Mouse (Mus musculus) retina, embryonic 14.5 days (tissue): ENCODE data around the gene Tlr5.

Experiments used
- DNase-seq: peaks from one replicate; pipeline ENCODE4 v3.0.0-alpha.2; 2015; ENCODE audit warnings: low spot score

The Tlr5 gene

DNA sequence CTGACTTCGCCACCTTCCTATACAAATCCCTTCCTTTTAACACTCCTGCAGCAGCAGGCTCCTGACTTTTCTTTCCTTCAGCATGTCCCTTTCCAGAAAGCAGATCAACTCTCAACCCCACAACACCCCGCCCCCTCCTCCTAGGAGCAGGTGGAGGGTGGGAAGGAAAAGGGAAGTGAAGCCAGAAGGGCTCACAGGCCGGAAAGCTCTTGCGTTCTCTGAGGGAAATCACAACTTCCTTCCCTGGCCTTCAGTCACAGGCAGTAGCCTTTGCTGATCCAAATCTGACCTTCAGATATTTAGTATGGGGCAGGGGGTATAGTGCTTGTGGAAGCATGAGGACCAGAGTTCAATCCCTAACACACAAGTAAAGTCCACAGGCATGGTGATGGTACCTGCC lies 921 bp upstream of the Tlr5 start:
- DNase-seq, result no peak

DNA sequence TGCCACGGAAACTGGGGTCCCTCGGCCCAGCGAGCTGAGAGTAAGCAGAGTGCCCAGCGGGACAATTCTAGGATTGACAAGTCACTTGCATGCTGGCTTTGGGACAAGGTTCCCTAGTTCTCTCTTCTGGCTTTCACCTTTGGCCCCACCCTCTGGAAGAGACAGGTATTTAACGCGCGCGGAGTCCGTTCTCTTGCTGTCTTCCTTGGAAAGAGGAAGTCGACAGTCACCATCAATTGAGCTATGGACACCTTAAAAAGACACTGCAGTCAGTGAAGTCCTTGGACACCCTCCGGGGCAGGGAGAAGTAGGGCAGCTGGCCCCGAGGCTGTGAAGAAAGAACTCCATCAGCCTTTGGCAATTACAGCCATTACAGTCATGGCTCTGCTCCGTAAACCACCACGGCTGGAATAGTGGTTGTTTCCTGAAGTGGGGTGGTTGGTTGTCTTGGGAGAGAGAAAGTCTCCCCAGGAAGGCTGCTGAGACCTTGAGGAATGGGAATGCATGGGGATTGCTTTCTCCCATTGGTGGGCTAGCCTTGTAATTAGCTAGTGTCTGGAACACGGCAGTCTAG lies 546 bp downstream of the Tlr5 start:
- no peak for DNase-seq

DNA sequence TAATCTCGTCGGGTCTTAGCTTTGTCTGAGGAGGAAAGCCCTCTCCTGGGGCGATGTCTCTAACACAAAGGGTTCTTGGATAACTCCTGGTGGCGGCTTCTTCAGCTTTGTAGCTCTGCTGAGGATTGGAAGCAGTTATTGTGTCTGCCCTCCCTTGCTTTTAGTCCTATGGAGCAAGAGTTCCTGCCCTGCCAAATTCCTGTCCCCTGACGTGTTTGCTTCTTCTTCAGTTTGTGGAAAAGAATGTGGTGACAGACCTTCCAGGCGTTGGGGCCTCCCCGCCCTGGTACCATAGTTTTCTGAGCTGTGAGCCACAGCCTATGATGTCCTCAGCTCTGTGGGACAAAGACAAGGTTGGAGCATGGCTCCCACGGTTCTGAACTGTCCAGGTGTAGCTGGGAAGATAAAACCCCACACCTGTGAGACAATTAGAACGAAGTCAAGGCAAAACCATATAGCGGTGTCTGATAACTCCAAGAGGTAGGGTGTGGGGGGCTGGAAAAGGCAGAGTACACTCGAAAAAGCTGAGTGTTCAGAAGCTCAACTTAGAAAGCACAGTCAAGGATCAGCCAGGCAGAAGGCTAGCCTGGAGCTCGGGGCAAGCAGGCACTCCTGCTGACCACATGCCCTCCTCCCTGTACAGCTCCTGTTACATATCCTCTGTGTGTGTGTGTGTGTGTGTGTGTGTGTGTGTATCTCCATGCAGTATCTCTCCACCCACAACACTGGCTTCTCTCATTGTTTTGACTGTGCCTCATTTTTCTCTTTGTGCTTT lies 1.8 kb downstream of the Tlr5 start:
- no peak for DNase-seq

DNA sequence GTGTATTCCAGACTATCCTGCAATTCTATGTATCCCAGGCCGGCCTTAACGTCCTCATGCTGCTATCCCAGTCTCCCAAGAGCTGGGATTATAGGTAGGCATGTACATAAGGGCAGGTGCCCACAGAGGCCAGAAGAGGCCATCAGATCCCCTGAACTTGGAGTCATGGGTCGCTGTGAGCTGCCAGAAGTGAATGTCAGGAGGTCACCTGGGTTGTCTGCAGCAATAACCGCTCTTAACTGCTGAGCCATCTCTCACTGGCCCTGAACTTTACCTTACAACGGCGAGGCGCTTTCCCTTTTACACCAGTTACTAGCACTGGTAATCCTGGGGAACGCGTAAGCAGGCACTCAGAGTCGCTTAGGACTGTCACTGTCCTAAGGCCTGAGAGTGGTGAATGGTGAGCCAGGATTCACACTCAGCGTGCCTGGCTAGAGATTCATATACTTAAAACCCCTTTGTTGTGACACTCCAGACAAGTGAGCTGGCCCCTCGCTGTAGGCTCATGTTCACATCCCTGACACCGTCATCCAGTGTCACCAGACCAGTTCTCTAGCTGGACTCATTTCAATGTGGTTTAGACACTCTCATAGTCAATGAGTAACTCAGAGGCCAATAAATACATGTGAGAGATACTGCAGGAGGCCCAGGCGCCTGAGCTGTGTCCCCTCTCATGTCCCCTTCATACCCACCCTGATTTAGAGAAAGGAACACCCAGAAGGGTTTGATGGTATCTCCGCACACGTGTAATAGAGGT lies 2.6 kb downstream of the Tlr5 start:
- DNase-seq, result no peak

DNA sequence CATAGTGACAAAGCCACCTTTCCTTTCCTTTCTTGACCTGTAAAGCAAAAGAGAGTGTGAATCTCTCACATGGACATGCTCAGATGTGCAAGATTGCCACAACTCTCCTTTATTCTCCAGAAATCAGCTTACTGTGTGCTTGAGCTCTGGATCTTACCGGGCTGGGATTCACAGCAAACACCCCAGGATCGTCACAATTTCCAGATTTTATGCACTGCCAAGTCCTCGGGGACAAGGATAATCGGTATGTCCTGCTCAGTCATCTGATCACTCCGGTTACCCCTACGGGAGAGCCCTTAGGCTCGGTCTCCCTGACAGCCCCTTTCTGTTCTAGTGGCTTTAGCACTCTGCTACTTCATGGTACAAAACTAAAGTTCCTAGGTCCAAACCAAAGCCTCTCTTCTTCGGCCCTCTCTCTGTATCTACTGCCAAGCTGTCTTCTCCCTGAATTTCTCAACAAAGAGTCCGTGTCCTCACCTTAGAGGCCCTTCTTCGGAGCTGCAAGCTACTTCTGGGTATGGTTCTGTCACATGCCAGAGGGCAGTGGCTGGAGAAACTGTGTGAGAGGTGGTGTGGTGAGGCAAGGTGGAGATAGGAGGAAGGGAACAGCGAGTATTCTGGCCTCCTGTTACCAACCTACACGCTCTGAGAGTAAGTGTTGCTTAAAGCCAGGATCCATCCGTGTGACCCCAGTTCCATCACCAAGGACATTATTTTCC lies 3.4 kb downstream of the Tlr5 start:
- DNase-seq, result no peak

DNA sequence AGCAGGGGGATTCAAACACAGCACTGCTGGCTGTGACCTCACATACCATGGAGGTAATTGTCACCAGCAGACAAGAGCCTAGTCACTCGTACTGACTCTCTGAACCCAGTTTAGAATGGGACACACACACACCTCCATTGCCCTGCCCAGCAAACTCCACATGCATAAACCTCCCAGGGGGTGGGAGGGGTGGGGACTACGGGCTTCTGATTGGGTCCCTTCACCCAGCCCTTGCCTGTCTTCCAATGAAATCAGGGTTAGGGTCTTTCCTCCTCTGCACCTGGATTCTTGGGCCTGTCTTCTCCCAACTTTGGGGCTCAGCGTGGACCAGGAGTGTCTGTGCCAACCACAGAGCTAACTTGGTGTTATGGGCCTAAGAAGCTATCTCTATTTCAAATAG lies 4.2 kb downstream of the Tlr5 start:
- DNase-seq, result no peak

DNA sequence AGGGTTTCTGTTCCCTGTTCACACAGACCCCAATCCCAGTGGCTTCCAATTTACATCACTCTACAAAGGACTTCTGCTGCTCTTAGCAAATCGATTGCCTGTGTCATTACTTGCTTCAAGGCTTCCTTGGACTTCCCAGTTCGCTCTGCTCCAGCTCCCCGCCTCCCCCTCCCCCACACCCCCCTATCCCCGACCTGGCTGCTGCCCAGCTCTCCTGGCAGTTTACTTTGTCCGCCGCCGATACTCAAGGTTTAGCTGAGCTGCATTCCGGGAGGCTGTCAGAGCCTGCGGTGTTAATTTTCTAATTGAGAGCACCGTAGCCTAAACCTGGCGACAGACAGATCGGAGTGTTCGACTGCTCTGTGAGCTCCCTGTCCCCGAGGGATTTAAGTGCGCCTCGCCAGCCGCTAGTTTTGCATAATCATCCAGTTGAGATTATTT lies 4.7 kb downstream of the Tlr5 start:
- DNase-seq, result peak; percentile 55

DNA sequence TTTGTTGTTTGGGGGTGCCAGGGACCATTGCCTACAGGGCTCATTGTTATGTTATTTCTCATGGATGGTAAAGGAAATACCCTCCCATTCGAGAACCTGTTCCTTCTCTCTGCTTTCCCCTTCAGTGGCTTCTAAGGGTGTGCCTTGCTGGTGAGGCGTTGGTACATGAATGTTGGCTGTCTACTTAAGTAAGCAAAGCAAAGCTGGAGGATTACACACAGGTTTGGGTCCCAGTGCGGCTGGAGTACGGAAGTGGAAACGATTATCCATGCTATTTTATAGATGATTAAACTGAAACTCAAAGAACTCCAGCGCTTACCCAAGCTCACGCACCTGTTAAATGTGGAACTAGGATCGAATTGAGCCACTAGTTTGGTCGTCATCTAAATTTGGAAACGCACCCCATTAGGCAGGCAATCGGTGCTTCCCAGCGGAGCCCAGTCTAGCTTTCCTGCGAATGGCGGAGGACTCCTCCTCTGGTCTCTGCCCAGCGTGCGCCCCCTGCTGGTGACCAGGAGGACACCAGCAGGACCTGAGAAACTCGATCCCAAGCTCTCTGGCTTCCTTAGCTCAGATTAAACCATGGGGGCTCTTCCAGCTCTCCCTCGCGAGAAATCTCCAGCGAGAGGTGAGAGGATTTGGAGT lies 5.3 kb downstream of the Tlr5 start:
- peak; percentile 94 for DNase-seq

DNA sequence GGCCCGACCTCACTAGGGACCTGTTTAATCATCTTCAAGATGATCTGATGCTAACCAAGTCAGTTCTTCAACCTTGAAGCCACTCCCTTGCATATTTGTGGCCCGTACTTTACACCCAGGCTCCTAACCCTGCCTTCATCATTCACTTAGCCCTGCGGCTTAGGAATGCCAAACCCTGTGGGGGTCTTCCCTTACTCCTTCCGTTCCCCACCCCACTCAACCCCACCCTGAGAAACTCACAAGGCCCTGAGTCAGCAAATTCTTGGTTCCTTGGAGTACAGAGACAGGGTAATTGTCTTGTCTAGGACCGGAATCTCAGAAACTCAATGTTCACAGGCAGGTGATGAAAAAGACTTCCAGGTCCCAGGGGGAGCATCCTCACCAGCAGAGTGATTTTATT lies 6.5 kb downstream of the Tlr5 start:
- no peak for DNase-seq

DNA sequence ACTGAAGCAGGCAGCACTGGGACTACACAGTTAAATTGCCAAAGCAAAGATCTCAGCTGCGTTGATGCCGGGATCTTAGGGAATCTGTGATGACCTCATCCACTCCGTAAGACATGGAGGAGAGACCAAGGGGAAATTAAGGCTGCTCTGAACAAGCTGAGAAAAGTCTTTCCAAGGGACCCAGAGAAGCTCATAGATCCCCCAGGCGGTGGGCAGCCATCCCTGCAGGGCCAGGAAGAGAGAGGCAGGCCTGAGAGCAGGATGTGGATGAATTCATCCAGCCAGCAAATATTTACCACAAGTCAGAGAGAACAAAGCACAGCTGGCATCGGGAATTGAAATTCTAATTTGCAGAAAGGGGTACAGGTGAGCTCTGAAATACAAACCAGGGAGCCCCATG lies 8.7 kb downstream of the Tlr5 start:
- DNase-seq, result peak; percentile 43

DNA sequence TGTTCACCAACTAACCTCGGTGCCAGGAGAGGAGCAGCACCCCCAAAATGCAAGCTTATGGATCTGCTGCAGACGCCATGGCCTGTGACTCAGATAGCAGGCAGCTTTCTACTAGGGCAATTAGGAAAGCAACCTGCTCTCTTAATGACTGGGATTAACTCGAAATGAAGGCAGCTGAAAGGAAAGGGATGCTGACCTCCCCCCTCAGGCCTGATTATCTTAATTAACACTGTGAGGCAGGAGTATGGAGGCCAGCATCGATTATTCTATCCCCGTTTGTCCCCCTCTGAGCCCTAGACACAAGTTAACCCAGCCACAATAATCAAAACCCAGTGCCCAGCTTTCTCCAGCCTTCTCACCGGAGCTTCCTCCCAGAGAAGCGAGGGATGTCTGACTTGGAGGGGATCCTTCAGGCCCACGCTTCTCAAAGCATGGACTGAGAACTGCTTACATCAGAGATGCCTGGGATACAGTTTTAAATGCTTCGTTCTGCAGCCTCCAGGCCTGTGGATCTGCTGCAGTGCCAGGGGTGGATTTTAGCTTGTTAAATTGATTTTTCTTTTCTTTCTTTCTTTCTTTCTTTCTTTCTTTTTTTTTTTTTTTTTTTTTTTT lies 10.4 kb downstream of the Tlr5 start:
- DNase-seq, result peak; percentile 64

DNA sequence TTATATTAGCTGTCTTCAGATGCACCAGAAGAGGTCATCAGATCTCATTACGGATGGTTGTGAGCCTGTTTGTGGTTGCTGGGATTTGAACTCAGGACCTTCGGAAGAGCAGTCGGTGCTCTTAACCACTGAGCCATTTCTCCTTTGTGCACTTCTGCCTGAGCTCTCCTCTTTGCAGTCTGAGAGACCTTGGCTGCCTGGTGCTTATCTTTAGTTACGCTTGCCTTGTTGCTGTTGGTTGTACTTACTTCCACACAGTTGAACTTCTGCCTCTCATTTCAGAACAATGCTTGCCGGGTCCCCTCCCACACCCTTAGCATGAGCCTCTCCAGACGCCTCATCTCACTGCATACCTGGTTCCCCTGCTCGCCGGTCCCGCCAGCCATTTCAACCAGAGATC lies 14.1 kb downstream of the Tlr5 start:
- DNase-seq, result peak; percentile 59

DNA sequence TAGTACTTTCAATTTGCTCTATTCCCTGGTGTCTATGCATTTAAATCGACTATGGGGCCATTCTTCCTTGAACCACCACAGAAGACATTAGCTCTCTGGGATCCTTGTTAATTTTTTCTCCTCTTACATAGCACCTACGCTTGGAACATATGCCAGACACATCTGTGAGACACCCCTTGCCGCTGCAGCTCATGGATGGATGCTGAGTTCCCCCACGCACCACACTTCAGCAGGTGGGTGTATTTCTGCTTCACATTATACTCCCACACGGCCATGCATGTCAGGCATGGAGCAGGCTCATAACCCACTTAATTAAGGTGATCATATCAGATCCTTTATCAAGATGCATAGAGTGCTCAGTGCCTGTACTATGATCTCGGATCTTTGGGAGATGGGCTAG lies 17.7 kb downstream of the Tlr5 start:
- DNase-seq, result no peak

DNA sequence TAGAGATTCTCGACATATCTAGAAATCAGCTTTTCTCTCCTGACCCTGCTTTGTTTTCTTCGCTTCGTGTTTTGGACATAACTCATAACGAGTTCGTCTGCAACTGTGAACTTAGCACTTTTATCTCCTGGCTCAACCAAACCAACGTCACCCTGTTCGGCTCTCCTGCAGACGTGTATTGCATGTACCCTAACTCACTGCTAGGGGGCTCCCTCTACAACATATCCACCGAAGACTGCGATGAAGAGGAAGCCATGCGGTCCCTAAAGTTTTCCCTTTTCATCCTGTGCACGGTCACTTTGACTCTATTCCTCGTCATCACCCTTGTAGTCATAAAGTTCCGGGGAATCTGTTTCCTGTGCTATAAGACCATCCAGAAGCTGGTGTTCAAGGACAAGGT lies 20.2 kb downstream of the Tlr5 start:
- no peak for DNase-seq

DNA sequence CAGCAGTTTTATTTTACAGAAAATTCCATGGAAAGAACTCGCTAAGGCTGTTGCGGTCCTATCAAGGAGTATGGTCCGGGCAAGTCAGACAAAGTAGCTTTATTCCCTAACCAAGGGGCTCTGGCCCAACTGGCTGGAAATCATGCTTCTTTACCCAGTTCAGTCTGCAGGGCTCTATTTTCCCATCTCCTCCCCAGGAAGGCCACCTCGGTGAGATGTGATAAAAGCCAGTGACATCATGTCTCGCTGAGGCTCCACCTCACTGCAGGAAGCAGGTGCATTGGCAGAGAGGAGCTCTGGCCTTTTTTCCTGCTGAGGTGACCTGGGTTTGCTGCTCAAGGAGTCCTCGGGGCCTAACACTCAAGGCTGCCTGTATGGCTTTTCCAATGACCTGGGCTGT lies 26.1 kb downstream of the Tlr5 start:
- no peak for DNase-seq

DNA sequence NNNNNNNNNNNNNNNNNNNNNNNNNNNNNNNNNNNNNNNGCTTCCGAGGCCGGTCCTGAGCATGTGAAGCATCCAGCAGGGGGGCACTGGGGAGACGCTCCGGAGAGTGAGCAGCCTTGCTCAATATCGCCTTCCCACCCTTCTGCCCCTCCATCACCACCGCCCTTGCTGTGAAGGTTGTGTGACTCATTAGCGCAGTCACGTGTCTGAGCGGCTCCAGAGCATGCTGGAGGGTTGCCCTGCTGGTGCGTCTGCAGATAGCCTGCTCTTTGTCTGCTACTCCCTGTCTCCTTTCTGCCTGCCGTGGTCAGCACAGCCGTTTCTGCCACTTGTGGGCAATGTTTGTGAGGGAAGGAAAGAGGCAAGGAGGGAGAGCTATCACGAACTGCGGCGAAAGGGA lies 28.4 kb downstream of the Tlr5 start:
- peak; percentile 96 for DNase-seq

DNA sequence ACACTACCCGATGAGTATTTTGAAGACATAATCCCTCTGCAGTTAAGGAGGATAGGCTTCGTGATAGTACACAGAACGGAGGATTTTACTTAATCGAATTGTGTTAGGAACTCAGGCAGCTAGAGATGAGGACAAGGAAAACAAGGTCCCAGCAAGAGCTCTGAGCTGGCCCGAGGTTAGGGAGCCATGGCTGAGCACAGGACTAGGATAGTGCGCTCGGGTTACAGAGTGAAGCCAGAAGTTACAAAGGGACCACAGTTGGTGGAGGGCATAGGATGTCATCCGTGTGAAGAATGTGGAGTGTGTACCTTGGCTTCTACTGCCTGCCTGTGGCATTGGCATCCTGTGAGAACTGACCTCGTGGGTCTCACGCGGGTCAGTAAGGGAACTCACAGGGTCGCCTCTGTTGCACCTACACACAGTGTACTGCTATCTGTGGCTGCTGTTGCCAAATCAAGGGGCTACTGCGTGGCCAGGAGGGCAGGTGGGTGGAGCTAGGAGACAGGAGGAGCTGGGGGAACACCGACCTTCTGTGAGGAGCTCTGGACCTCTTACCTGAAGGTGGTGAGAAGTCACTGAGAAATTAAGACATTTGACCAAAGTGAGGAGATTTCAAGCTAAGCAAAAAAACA lies 29.0 kb downstream of the Tlr5 start:
- no peak for DNase-seq

DNA sequence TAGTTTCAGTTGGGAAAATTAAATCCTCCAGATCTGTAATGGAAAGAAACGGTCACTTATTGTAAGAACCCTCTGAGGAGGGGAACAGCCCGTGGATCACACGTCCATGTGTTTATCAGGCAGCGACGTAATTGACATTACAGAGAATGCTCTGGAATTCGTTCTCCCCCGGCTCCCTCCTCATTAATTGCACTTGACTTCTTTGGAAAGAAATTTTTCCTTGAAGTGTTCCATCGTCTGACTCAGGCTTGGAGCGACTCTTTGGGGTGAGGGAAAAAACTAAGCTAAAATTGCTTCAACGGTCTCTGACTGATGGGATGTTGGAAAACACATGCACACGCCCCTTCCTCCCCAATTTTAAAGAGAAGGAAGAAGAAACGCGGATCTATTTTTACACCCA lies 31.7 kb downstream of the Tlr5 start:
- DNase-seq, result no peak

DNA sequence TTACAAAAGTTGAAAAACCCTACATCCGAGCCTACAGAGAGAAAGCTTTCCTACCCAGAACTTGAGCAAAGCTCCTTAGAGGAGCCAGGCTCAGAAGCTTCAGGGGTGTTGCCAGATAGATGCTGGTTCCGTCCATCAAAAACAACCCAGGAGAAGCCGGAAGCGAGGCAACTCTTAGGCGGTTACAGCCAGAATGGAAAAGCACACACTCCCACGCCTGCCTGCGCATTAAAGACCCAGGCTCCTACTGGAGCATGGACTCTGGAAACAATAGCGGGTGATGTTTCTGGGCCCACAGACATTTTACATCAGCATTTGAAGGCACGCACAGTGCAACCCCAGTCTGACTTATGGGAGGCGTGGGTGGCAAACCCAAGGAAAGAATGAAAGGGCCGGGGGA lies 32.2 kb downstream of the Tlr5 start:
- no peak for DNase-seq

DNA sequence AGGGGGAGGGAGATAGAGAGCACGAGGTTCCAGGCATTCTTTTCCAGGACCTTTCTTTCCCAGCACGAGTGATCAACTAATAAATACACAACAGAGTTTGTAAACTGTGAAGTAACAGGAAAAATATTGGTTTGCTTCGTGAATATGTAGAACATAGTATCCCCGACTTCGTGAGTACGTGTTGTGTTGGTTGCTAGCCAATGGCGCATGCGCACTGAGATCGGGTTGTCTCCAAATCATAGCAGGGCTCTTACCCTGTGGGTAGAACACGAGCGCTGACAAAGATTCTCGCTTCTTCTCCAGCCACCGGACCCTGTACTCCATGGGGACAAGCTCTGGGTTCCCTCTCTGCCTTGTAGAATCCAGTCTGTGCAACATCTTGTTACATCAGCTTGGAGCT lies 33.2 kb downstream of the Tlr5 start:
- DNase-seq, result no peak

DNA sequence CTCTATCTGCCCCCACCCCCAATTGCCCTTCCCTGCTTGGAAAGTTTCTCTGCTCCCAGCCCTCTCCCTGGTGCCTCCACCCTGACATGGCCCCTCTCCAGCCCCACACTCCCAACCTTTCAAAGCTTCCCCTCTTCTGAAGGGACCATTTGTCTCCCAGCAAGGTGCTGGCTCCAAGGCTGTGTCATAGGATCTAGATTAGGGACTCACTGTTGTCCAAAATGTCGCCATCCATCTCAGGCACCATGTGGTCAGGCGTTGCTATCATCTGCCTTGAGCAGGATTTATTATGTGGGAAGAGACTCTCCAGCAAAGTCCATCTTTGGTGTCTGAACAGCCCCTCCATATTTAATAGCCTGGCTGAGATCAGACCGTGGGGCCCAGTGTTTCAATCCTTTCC lies 34.1 kb downstream of the Tlr5 start:
- no peak for DNase-seq
